Mouse (Mus musculus) liver, embryonic 14.5 days (tissue): ENCODE measurements at regions not wholly inside any gene's neighbourhood (a gene's known extent, or its start where the extent isn't known, plus 50 kb on each side); places are given as distances from the start of the nearest gene placed in this dataset.

Experiments used
- ATAC-seq: fragments of 200-750 bp; cut with Nextera tagmentation; 2 replicates; pipeline ENCODE4 v1.8.0; 2017; ENCODE audit warnings: moderate number of reproducible peaks, mild to moderate bottlenecking, moderate library complexity; ENCODE audit not compliant: insufficient read depth
- DNase-seq, 3 experiments: peaks; one replicate each; pipeline ENCODE4 v3.0.0-alpha.2; 2012 to 2013; ENCODE audit warnings: low read depth in 3 of 3, low spot score in 3 of 3
- H3K27ac ChIP-seq: fragments of 300-500 bp; sonication (generic); 2 replicates; pipeline ENCODE4 v1.5.1; 2014; ENCODE audit warnings: moderate library complexity, mild to moderate bottlenecking, control low read depth, inconsistent platforms
- H3K27me3 ChIP-seq: fragments of 300-500 bp; sonication (generic); 2 replicates; pipeline ENCODE4 v1.6.1; 2014; ENCODE audit warnings: mild to moderate bottlenecking, low read length, moderate library complexity; ENCODE audit not compliant: control insufficient read depth, insufficient read depth
- H3K36me3 ChIP-seq: fragments of 300-500 bp; sonication (generic); replicated peaks from 2 replicates; pipeline ENCODE4 v1.6.1; 2014; ENCODE audit warnings: low read depth; ENCODE audit not compliant: control insufficient read depth, insufficient read depth
- H3K4me1 ChIP-seq, 2 experiments: fragments of 200-500 bp in 1 of 2; fragments of 300-500 bp in 1 of 2; sonication (generic) in 1 of 2; replicated peaks; 2 replicates each; pipeline ENCODE4 v1.6.1; 2012 to 2014; ENCODE audit warnings: antibody characterized with exemption in 1 of 2, inconsistent platforms in 1 of 2, low read length in 1 of 2; ENCODE audit not compliant: control insufficient read depth in 2 of 2, insufficient read depth in 2 of 2
- H3K4me2 ChIP-seq: fragments of 300-500 bp; sonication (generic); 2 replicates; pipeline ENCODE4 v1.6.1; 2014; ENCODE audit warnings: low read depth, mild to moderate bottlenecking, control low read depth, moderate library complexity
- H3K4me3 ChIP-seq, 2 experiments: fragments of 200-500 bp in 1 of 2; fragments of 300-500 bp in 1 of 2; sonication (generic) in 1 of 2; 2 replicates each; pipeline ENCODE4 v1.5.1; 2012 to 2014; ENCODE audit warnings: low read depth in 2 of 2, low read length in 2 of 2, mild to moderate bottlenecking in 2 of 2, control low read depth in 1 of 2, inconsistent platforms in 1 of 2, moderate library complexity in 1 of 2; ENCODE audit not compliant: insufficient read depth in 1 of 2
- H3K9ac ChIP-seq: fragments of 300-500 bp; sonication (generic); replicated peaks from 2 replicates; pipeline ENCODE4 v1.6.1; 2014; ENCODE audit warnings: mild to moderate bottlenecking, control low read depth, moderate library complexity
- H3K9me3 ChIP-seq: fragments of 300-500 bp; sonication (generic); 2 replicates; pipeline ENCODE4 v1.6.1; 2016; ENCODE audit warnings: low read length, mixed read lengths; ENCODE audit not compliant: control insufficient read depth
- CTCF ChIP-seq: IDR thresholded peaks from 2 replicates; pipeline ENCODE4 v1.5.1; 2016; ENCODE audit warnings: antibody characterized with exemption, low read depth, control low read depth
- EP300 ChIP-seq: IDR thresholded peaks from 2 replicates; pipeline ENCODE4 v1.6.1; 2016; ENCODE audit warnings: antibody characterized with exemption, low read depth
- WGBS: fragments of 180-500 bp; shearing (Covaris S2); extraction: QIAGEN DNeasy Blood & Tissue Kit; methylation state at CpG from one replicate; pipeline ENCODE4 v1.1.7; 2014; ENCODE audit not compliant: insufficient replicate concordance; 5-methylcytosine and 5-hydroxymethylcytosine counted together

- Histone ChIP-seq H3K4me2 (no peak overlapping the region), H3K9ac (no peak overlapping the region), H3K9me3 (no peaks in the 10 kb centered on the region), H3K27me3 (no peaks in the 10 kb centered on the region), H3K4me3 (no peak overlapping the region), H3K4me1 (no peaks in the 10 kb centered on the region), H3K27ac (no peak overlapping the region), H3K36me3 (no peaks in the 10 kb centered on the region)
- ATAC-seq (no peak), DNase-seq (no peak)
- TF ChIP-seq EP300 (no peak), CTCF (peak; percentile 15; the same call in 1 of the 2 replicates)
- WGBS: 24% methylated on average over 4 of the region's 4 CpGs
Measured at GRCm38 (mm10) chrX:21350503-21350902, 133.8 kb upstream of the Agtr2 start.

GRCm38 (mm10) chrX:21352350-21352749 is 132.0 kb upstream of the Agtr2 start:
- no peak for DNase-seq
- Histone ChIP-seq H3K36me3 (no peaks in the 10 kb centered on the region), H3K9ac (no peak overlapping the region), H3K4me3 (no peak overlapping the region), H3K9me3 (no peaks in the 10 kb centered on the region), H3K4me2 (no peak overlapping the region), H3K27me3 (no peaks in the 10 kb centered on the region), H3K4me1 (no peaks in the 10 kb centered on the region), H3K27ac (no peak overlapping the region)
- 41% methylated on average over 3 of the region's 3 CpGs for WGBS
- TF ChIP-seq CTCF (peak; percentile 20; the same call in 1 of the 2 replicates), EP300 (no peak)
- ATAC-seq: no peak

DNA sequence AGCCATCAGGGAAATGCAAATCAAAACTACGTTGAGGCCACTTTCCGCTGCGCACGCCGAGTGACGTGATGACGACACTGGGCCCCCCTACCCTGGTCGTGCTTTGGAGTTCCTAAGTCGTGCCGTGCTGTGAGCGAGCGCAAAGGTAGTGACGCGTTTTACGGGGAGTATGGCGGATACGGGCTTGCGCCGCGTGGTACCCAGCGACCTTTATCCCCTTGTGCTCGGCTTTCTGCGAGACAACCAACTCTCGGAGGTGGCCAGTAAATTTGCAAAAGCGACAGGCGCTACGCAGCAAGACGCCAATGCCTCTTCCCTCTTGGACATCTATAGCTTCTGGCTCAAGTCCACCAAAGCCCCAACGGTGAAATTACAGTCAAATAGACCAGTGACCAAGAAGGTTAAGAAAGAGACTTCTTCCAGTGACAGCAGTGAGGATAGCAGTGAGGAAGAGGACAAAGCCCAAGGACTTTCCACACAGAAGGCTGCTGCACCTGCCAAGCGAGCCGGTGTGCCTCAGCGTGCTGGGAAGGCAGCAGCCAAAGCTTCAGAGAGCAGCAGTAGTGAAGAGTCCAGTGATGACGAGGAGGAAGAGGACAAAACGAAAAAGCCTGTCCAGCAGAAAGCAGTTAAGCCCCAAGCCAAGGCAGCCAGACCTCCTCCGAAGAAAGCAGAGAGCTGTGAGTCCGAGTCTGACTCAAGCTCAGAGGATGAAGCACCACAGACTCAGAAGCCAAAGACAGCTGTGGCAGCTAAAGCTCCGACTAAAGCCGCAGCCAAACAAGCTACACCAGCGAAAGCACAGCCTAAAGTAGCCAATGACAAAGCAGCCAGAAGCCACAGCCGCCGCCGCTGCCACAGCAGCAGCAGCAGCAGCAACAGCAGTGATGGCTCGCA is 123.3 kb upstream of the Agtr2 start:
- 18% methylated on average over 43 of the region's 43 CpGs for WGBS
- H3K9me3 ChIP-seq: no peaks in the 10 kb centered on the region
- no peaks in the 10 kb centered on the region for H3K36me3 ChIP-seq
- H3K27me3 ChIP-seq: no peaks in the 10 kb centered on the region
- H3K9ac ChIP-seq: no peak overlapping the region
- DNase-seq (no peak), ATAC-seq (no peak)
- H3K27ac ChIP-seq: no peak overlapping the region
- peak overlapping the region; percentile 38 for H3K4me2 ChIP-seq
- H3K4me3 ChIP-seq: peak overlapping the region in 1 of 2 experiments; percentile 26; a peak in 2 of 4 replicates
- H3K4me1 ChIP-seq: no peaks in the 10 kb centered on the region
- TF ChIP-seq EP300: no peak
- no peak for TF ChIP-seq CTCF

- Histone ChIP-seq H3K9ac (no peak overlapping the region), H3K4me3 (no peak overlapping the region), H3K4me1 (no peaks in the 10 kb centered on the region), H3K36me3 (no peaks in the 10 kb centered on the region), H3K9me3 (no peaks in the 10 kb centered on the region), H3K27ac (no peak overlapping the region), H3K27me3 (no peaks in the 10 kb centered on the region), H3K4me2 (no peak overlapping the region)
- TF ChIP-seq CTCF: no peak
- TF ChIP-seq EP300: no peak
- WGBS: 0% methylated on average over 2 of the region's 2 CpGs
- no peak for ATAC-seq
- DNase-seq: no peak
Measured at GRCm38 (mm10) chrX:21385221-21385620, 99.1 kb upstream of the Agtr2 start.

- DNase-seq: no peak
- no peaks in the 10 kb centered on the region for H3K4me1 ChIP-seq
- no peak for TF ChIP-seq EP300
- no peak for TF ChIP-seq CTCF
- H3K9ac ChIP-seq: no peak overlapping the region
- H3K27me3 ChIP-seq: no peaks in the 10 kb centered on the region
- no peaks in the 10 kb centered on the region for H3K9me3 ChIP-seq
- 31% methylated on average over 1 of the region's 1 CpGs for WGBS
- no peaks in the 10 kb centered on the region for H3K36me3 ChIP-seq
- no peak overlapping the region for H3K4me2 ChIP-seq
- H3K4me3 ChIP-seq: no peak overlapping the region
- ATAC-seq: no peak
- no peak overlapping the region for H3K27ac ChIP-seq
Measured at GRCm38 (mm10) chrX:21389992-21390391, 94.4 kb upstream of the Agtr2 start.
